Mouse (Mus musculus): ENCODE results near the gene Tnfaip8l1.

DNA sequence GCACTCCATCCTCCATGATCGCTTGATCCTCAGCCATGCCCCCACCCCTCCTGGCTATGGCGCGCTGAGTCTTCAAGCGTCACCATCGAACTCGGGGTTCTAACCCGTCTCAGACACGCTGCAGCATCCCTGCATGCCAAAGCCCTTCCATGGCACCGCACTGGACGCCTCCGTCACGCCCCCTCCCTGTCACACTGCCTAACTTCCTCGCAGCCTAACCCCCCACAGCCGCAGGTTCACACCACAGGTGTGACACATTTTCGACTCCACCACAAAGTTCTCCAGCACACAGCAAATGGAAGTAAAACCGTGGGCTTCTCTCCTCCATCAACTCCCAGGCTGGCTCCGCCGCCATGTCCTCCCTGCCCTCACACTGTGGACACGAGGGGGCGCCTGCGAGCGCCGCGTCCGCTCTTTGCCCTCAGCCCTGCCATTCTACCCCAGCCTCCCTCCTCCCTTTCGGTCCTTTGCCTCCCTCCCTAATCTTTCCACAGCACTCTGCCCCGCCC is 27.8 kb upstream of the Tnfaip8l1 start:
- peak; percentile 97 for TF ChIP-seq CTCF (IDR thresholded peaks at IDR 0.05; ENCODE audit: borderline replicate concordance, control insufficient read depth, extremely low read depth, insufficient read depth, low read length, poor library complexity)
- no peak for TF ChIP-seq POLR2A (IDR thresholded peaks at IDR 0.05; ENCODE audit: control insufficient read depth, extremely low read depth, insufficient read depth, low read length, poor library complexity)

Data from thymus, adult 2 months (tissue).